Mouse (Mus musculus) stomach, embryonic 16.5 days (tissue): ENCODE data around the gene Stk32c. TPM values are rescaled to one million over a fixed set of nuclear protein-coding genes. Genes with fewer than 3 reads are reported as not detected.

Experiments used
- ATAC-seq: fragments of 200-750 bp; cut with Nextera tagmentation; 2 replicates; pipeline ENCODE4 v1.8.0; 2017; ENCODE audit warnings: moderate number of reproducible peaks, moderate TSS enrichment; ENCODE audit not compliant: insufficient read depth, low FRiP score
- H3K27ac ChIP-seq: fragments of 300-500 bp; sonication (generic); 2 replicates; pipeline ENCODE4 v1.5.1; 2014; ENCODE audit warnings: low read length
- H3K27me3 ChIP-seq: fragments of 300-500 bp; sonication (generic); 2 replicates; pipeline ENCODE4 v1.6.1; 2014; ENCODE audit warnings: low read length, control low read depth, mixed read lengths; ENCODE audit not compliant: control insufficient read depth, insufficient read depth
- H3K36me3 ChIP-seq: fragments of 300-500 bp; sonication (generic); 2 replicates; pipeline ENCODE4 v1.6.1; 2014; ENCODE audit warnings: low read length; ENCODE audit not compliant: control insufficient read depth, insufficient read depth
- H3K4me1 ChIP-seq: fragments of 300-500 bp; sonication (generic); 2 replicates; pipeline ENCODE4 v1.6.1; 2014; ENCODE audit warnings: low read length, control low read depth, mixed read lengths; ENCODE audit not compliant: control insufficient read depth, insufficient read depth
- H3K4me2 ChIP-seq: fragments of 300-500 bp; sonication (generic); 2 replicates; pipeline ENCODE4 v1.6.1; 2014; ENCODE audit warnings: low read depth, low read length, mixed read lengths
- H3K4me3 ChIP-seq: fragments of 300-500 bp; sonication (generic); replicated peaks from 2 replicates; pipeline ENCODE4 v1.5.1; 2014; ENCODE audit warnings: mild to moderate bottlenecking, low read length
- H3K9ac ChIP-seq: fragments of 300-500 bp; sonication (generic); 2 replicates; pipeline ENCODE4 v1.6.1; 2014; ENCODE audit warnings: low read length
- H3K9me3 ChIP-seq: fragments of 300-500 bp; sonication (generic); replicated peaks from 2 replicates; pipeline ENCODE4 v1.6.1; 2016; ENCODE audit warnings: low read length, control low read depth; ENCODE audit not compliant: control insufficient read depth
- WGBS: fragments of 180-500 bp; shearing (Covaris S2); extraction: QIAGEN DNeasy Blood & Tissue Kit; methylation state at CpG from one replicate; pipeline ENCODE4 v1.1.7; 2014; 5-methylcytosine and 5-hydroxymethylcytosine counted together
- polyA plus RNA-seq: library from polyadenylated mRNA; unstranded; fragments of >200 nt; fragmentation: Nextera tagmentation; extraction: Ambion mirVana; gene quantifications from 2 replicates; pipeline ENCODE4 v1.2.1, GENCODE M21; 2015

Gene Stk32c
- polyA plus RNA-seq, 1 experiment from 2014 or later: 0.17 TPM

DNA sequence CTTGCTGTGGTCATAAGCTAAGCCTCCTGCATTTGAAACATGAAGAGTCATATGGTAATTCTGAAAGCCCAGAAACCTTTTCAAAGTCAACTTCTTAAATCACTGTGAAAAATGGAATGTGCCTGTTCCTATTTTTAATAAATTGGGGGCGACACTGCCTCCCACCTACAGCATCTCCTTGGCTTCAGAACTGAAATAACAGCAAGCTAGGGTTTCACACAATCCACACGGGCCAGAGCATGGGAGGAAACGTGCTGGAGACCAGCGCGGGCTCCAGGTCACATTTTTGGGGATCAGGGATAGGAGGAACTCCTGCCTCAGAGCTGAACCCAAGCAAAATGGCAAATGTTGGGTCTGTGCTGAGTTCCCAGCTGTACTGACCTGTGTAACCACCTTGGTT is 33.8 kb downstream of the Stk32c start:
- no peaks in the 10 kb centered on the region for H3K36me3 ChIP-seq
- ATAC-seq: no peak
- 81% methylated on average over 5 of the region's 5 CpGs for WGBS
- no peak overlapping the region for H3K4me3 ChIP-seq
- no peaks in the 10 kb centered on the region for H3K9me3 ChIP-seq
- no peaks in the 10 kb centered on the region for H3K4me1 ChIP-seq
- H3K4me2 ChIP-seq: no peak overlapping the region
- no peaks in the 10 kb centered on the region for H3K27me3 ChIP-seq
- no peak overlapping the region for H3K9ac ChIP-seq
- H3K27ac ChIP-seq: no peak overlapping the region

GRCm38 (mm10) chr7:139169143-139169542 is 44.0 kb downstream of the Stk32c start:
- H3K27ac ChIP-seq: no peak overlapping the region
- no peak overlapping the region for H3K4me2 ChIP-seq
- no peak overlapping the region for H3K4me3 ChIP-seq
- H3K9me3 ChIP-seq: peaks cover 17% of the 10 kb centered on the region; the same call in 1 of the 2 replicates
- no peak overlapping the region for H3K9ac ChIP-seq
- H3K4me1 ChIP-seq: no peaks in the 10 kb centered on the region
- ATAC-seq: no peak
- no peaks in the 10 kb centered on the region for H3K36me3 ChIP-seq
- H3K27me3 ChIP-seq: no peaks in the 10 kb centered on the region
- 52% methylated on average over 4 of the region's 4 CpGs for WGBS

DNA sequence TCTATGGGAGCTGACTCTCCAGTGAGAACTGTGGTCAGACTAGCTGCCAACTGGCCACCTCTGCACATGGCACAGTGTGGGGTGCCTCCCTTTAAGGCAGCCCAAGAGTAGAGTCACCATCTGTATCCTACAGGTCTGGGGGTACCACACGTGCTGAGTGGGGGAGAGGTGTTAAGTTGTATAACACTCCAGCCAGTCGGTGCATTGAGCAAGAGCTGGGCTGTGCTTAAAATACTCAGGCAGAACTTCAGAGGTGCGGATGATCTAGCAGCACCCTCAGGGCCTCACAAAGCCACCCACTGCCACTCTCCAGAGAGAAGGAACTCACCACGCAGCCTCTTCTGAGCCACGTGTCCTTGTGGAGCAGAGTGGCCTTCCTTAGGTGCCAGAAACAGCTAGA is 48.7 kb downstream of the Stk32c start:
- H3K9me3 ChIP-seq: peaks cover 17% of the 10 kb centered on the region; the same call in 1 of the 2 replicates
- H3K27ac ChIP-seq: no peak overlapping the region
- no peaks in the 10 kb centered on the region for H3K4me1 ChIP-seq
- H3K27me3 ChIP-seq: no peaks in the 10 kb centered on the region
- WGBS: 70% methylated on average over 5 of the region's 5 CpGs
- H3K9ac ChIP-seq: no peak overlapping the region
- no peak for ATAC-seq
- H3K36me3 ChIP-seq: no peaks in the 10 kb centered on the region
- H3K4me2 ChIP-seq: no peak overlapping the region
- no peak overlapping the region for H3K4me3 ChIP-seq

GRCm38 (mm10) chr7:139158956-139159355 is 54.2 kb downstream of the Stk32c start:
- Histone ChIP-seq H3K4me2 (no peak overlapping the region), H3K36me3 (no peaks in the 10 kb centered on the region), H3K4me3 (no peak overlapping the region), H3K9ac (no peak overlapping the region), H3K9me3 (no peaks in the 10 kb centered on the region), H3K4me1 (0 out of 2 replicates have a peak, but pooled peaks cover 2% of the 10 kb centered on the region), H3K27ac (no peak overlapping the region), H3K27me3 (no peaks in the 10 kb centered on the region)
- 74% methylated on average over 5 of the region's 5 CpGs for WGBS
- no peak for ATAC-seq

GRCm38 (mm10) chr7:139158549-139158948 is 54.6 kb downstream of the Stk32c start:
- no peak for ATAC-seq
- no peaks in the 10 kb centered on the region for H3K9me3 ChIP-seq
- H3K4me2 ChIP-seq: no peak overlapping the region
- H3K4me3 ChIP-seq: no peak overlapping the region
- H3K36me3 ChIP-seq: no peaks in the 10 kb centered on the region
- H3K27ac ChIP-seq: no peak overlapping the region
- WGBS: 75% methylated on average over 7 of the region's 7 CpGs
- H3K27me3 ChIP-seq: no peaks in the 10 kb centered on the region
- H3K9ac ChIP-seq: no peak overlapping the region
- H3K4me1 ChIP-seq: 0 out of 2 replicates have a peak, but pooled peaks cover 2% of the 10 kb centered on the region

DNA sequence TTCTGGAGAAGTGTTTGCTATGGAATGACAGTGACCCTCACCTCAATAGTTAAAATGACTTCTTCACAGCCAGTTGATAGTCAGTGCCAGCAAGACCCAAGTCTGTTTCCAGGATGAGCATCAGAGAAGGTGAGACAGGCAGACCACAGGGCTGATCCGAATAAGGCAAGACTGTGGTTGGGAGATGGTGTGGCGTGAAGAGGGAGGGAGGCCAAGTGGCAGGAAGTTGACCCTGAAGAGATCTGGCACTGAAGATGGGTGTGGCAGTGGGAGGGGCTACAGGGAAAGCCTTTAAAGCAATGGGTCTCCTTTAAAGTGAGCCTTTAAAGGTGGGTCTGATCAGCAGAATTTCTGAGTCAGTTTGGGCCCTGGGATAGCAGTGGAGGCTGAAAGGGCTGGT is 55.6 kb downstream of the Stk32c start:
- Histone ChIP-seq H3K4me2 (no peak overlapping the region), H3K27ac (no peak overlapping the region), H3K4me1 (0 out of 2 replicates have a peak, but pooled peaks cover 7% of the 10 kb centered on the region), H3K4me3 (no peak overlapping the region), H3K27me3 (no peaks in the 10 kb centered on the region), H3K9me3 (no peaks in the 10 kb centered on the region), H3K36me3 (no peaks in the 10 kb centered on the region), H3K9ac (no peak overlapping the region)
- 31% methylated on average over 2 of the region's 2 CpGs for WGBS
- ATAC-seq: no peak

GRCm38 (mm10) chr7:139156341-139157058 is 56.6 kb downstream of the Stk32c start:
- Histone ChIP-seq H3K4me1 (0 out of 2 replicates have a peak, but pooled peaks cover 7% of the 10 kb centered on the region), H3K9ac (no peak overlapping the region), H3K27me3 (no peaks in the 10 kb centered on the region), H3K4me3 (no peak overlapping the region), H3K4me2 (no peak overlapping the region), H3K9me3 (no peaks in the 10 kb centered on the region), H3K36me3 (no peaks in the 10 kb centered on the region), H3K27ac (no peak overlapping the region)
- 60% methylated on average over 10 of the region's 10 CpGs for WGBS
- ATAC-seq: peak; percentile 29; the same call in 1 of the 2 replicates

- Histone ChIP-seq H3K4me3 (no peak overlapping the region), H3K4me2 (no peak overlapping the region), H3K36me3 (no peaks in the 10 kb centered on the region), H3K9me3 (no peaks in the 10 kb centered on the region), H3K27ac (no peak overlapping the region), H3K27me3 (no peaks in the 10 kb centered on the region), H3K4me1 (peaks cover 15% of the 10 kb centered on the region; the same call in 1 of the 2 replicates), H3K9ac (no peak overlapping the region)
- ATAC-seq: no peak
- WGBS: 66% methylated on average over 7 of the region's 7 CpGs
Measured at GRCm38 (mm10) chr7:139152927-139153326, 60.2 kb downstream of the Stk32c start.

DNA sequence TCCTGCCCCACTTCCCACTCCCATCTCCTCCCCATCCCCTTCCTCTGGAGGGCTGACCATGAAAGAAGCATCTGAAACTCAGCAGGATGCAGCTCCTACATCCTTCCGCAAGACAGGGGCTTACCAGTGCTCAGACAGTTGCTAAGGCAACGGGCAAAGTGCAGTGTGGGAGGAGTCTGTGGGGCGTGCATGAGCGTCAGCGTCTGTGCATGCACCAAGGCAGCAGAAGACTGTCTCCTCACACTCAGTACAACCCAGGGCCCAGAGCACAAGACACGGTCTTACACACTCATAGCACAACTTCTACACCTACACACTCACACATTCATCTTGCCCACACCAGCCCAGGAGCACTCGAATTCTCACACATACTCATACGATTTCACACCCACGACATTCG is 62.0 kb downstream of the Stk32c start:
- peaks cover 12% of the 10 kb centered on the region; the same call in 1 of the 2 replicates for H3K4me1 ChIP-seq
- H3K4me2 ChIP-seq: no peak overlapping the region
- ATAC-seq: peak; percentile 77; the same call in 1 of the 2 replicates
- H3K36me3 ChIP-seq: no peaks in the 10 kb centered on the region
- WGBS: 29% methylated on average over 10 of the region's 10 CpGs
- no peak overlapping the region for H3K27ac ChIP-seq
- no peak overlapping the region for H3K4me3 ChIP-seq
- no peaks in the 10 kb centered on the region for H3K27me3 ChIP-seq
- no peak overlapping the region for H3K9ac ChIP-seq
- no peaks in the 10 kb centered on the region for H3K9me3 ChIP-seq
